Mouse (Mus musculus) hindbrain, embryonic 11.5 days (tissue): ENCODE results near the gene Grin2b. TPM values are rescaled to one million over a fixed set of nuclear protein-coding genes. Genes with fewer than 3 reads are reported as not detected.
A peak's percentile ranks its signal among the peaks of the same experiment; 100 is the strongest.

Experiments used
- ATAC-seq: fragments of 200-750 bp; cut with Nextera tagmentation; 2 replicates; pipeline ENCODE4 v1.8.0; 2017; ENCODE audit warnings: mild to moderate bottlenecking, moderate TSS enrichment, moderate library complexity; ENCODE audit not compliant: low FRiP score
- DNase-seq: peaks from one replicate; pipeline ENCODE4 v3.0.0-alpha.2; 2015; ENCODE audit warnings: low spot score
- H3K27ac ChIP-seq: fragments of 300-500 bp; sonication (generic); 2 replicates; pipeline ENCODE4 v1.5.1; 2014; ENCODE audit warnings: mild to moderate bottlenecking, low read depth, low read length
- H3K27me3 ChIP-seq: fragments of 300-500 bp; sonication (generic); 2 replicates; pipeline ENCODE4 v1.6.1; 2014; ENCODE audit warnings: mild to moderate bottlenecking, low read length, moderate library complexity, mixed read lengths; ENCODE audit not compliant: control insufficient read depth, insufficient read depth
- H3K36me3 ChIP-seq: fragments of 300-500 bp; sonication (generic); 2 replicates; pipeline ENCODE4 v1.6.1; 2014; ENCODE audit warnings: mild to moderate bottlenecking, low read length, moderate library complexity, mixed read lengths; ENCODE audit not compliant: control insufficient read depth, insufficient read depth
- H3K4me1 ChIP-seq: fragments of 300-500 bp; sonication (generic); replicated peaks from 2 replicates; pipeline ENCODE4 v1.6.1; 2014; ENCODE audit warnings: low read length, mixed read lengths; ENCODE audit not compliant: control insufficient read depth, insufficient read depth
- H3K4me2 ChIP-seq: fragments of 300-500 bp; sonication (generic); replicated peaks from 2 replicates; pipeline ENCODE4 v1.6.1; 2014; ENCODE audit warnings: mild to moderate bottlenecking, low read depth, low read length
- H3K4me3 ChIP-seq: fragments of 300-500 bp; sonication (generic); 2 replicates; pipeline ENCODE4 v1.5.1; 2014; ENCODE audit warnings: low read depth, low read length
- H3K9ac ChIP-seq: fragments of 300-500 bp; sonication (generic); 2 replicates; pipeline ENCODE4 v1.6.1; 2014; ENCODE audit warnings: low read depth, low read length
- H3K9me3 ChIP-seq: fragments of 300-500 bp; sonication (generic); 2 replicates; pipeline ENCODE4 v1.6.1; 2016; ENCODE audit warnings: low read length; ENCODE audit not compliant: control insufficient read depth
- WGBS: fragments of 180-500 bp; shearing (Covaris S2); extraction: QIAGEN DNeasy Blood & Tissue Kit; methylation state at CpG from one replicate; pipeline ENCODE4 v1.1.7; 2014; 5-methylcytosine and 5-hydroxymethylcytosine counted together
- polyA plus RNA-seq: library from polyadenylated mRNA; unstranded; fragments of >200 nt; fragmentation: Nextera tagmentation; extraction: Ambion mirVana; gene quantifications from 2 replicates; pipeline ENCODE4 v1.2.1, GENCODE M21; 2014

Grin2b gene
- polyA plus RNA-seq, 1 experiment from 2014 or later, result 2.0 TPM

GRCm38 (mm10) chr6:135961766-135962165 is 211.5 kb downstream of the Grin2b start:
- Histone ChIP-seq H3K27me3 (no peaks in the 10 kb centered on the region), H3K4me1 (no peaks in the 10 kb centered on the region), H3K9ac (no peak overlapping the region), H3K27ac (no peak overlapping the region), H3K4me2 (no peak overlapping the region), H3K9me3 (no peaks in the 10 kb centered on the region), H3K36me3 (no peaks in the 10 kb centered on the region), H3K4me3 (no peak overlapping the region)
- ATAC-seq, result no peak
- WGBS, result 28% methylated on average over 9 of the region's 9 CpGs
- peak; percentile 14 for DNase-seq

- H3K36me3 ChIP-seq, result no peaks in the 10 kb centered on the region
- no peaks in the 10 kb centered on the region for H3K9me3 ChIP-seq
- DNase-seq, result no peak
- WGBS, result 91% methylated on average over 10 of the region's 10 CpGs
- H3K27ac ChIP-seq, result no peak overlapping the region
- H3K27me3 ChIP-seq, result no peaks in the 10 kb centered on the region
- no peak overlapping the region for H3K4me3 ChIP-seq
- ATAC-seq, result no peak
- no peak overlapping the region for H3K4me2 ChIP-seq
- no peak overlapping the region for H3K9ac ChIP-seq
- no peaks in the 10 kb centered on the region for H3K4me1 ChIP-seq
These were observed 213.7 kb downstream of the Grin2b start for GRCm38 (mm10) chr6:135959629-135960028.

GRCm38 (mm10) chr6:135951666-135952065 is 221.6 kb downstream of the Grin2b start:
- Histone ChIP-seq H3K36me3 (no peaks in the 10 kb centered on the region), H3K4me1 (no peaks in the 10 kb centered on the region), H3K9ac (no peak overlapping the region), H3K4me3 (no peak overlapping the region), H3K27me3 (no peaks in the 10 kb centered on the region), H3K4me2 (no peak overlapping the region), H3K9me3 (no peaks in the 10 kb centered on the region), H3K27ac (no peak overlapping the region)
- DNase-seq (no peak), ATAC-seq (no peak)
- WGBS, result 85% methylated on average over 5 of the region's 5 CpGs

- no peak overlapping the region for H3K9ac ChIP-seq
- H3K9me3 ChIP-seq, result no peaks in the 10 kb centered on the region
- H3K4me2 ChIP-seq, result no peak overlapping the region
- H3K4me1 ChIP-seq, result no peaks in the 10 kb centered on the region
- DNase-seq, result no peak
- no peak overlapping the region for H3K27ac ChIP-seq
- H3K4me3 ChIP-seq, result no peak overlapping the region
- no peak for ATAC-seq
- 90% methylated on average over 5 of the region's 5 CpGs for WGBS
- H3K27me3 ChIP-seq, result no peaks in the 10 kb centered on the region
- H3K36me3 ChIP-seq, result no peaks in the 10 kb centered on the region
These were observed 227.8 kb downstream of the Grin2b start for GRCm38 (mm10) chr6:135945511-135945910.

- ATAC-seq, result no peak
- H3K27me3 ChIP-seq, result no peaks in the 10 kb centered on the region
- DNase-seq, result no peak
- H3K4me1 ChIP-seq, result no peaks in the 10 kb centered on the region
- WGBS, result 89% methylated on average over 5 of the region's 5 CpGs
- no peak overlapping the region for H3K9ac ChIP-seq
- H3K9me3 ChIP-seq, result no peaks in the 10 kb centered on the region
- no peak overlapping the region for H3K4me2 ChIP-seq
- no peak overlapping the region for H3K27ac ChIP-seq
- no peak overlapping the region for H3K4me3 ChIP-seq
- no peaks in the 10 kb centered on the region for H3K36me3 ChIP-seq
These were observed 229.0 kb downstream of the Grin2b start for GRCm38 (mm10) chr6:135944358-135944757.

GRCm38 (mm10) chr6:135943121-135943617 is 230.1 kb downstream of the Grin2b start:
- 77% methylated on average over 6 of the region's 6 CpGs for WGBS
- H3K4me1 ChIP-seq, result no peaks in the 10 kb centered on the region
- no peaks in the 10 kb centered on the region for H3K9me3 ChIP-seq
- ATAC-seq (no peak), DNase-seq (no peak)
- H3K27ac ChIP-seq, result no peak overlapping the region
- no peak overlapping the region for H3K4me3 ChIP-seq
- H3K36me3 ChIP-seq, result no peaks in the 10 kb centered on the region
- no peak overlapping the region for H3K4me2 ChIP-seq
- no peaks in the 10 kb centered on the region for H3K27me3 ChIP-seq
- no peak overlapping the region for H3K9ac ChIP-seq

GRCm38 (mm10) chr6:135932924-135933323 is 240.4 kb downstream of the Grin2b start:
- no peak for ATAC-seq
- WGBS, result 76% methylated on average over 3 of the region's 3 CpGs
- H3K4me3 ChIP-seq, result no peak overlapping the region
- no peak for DNase-seq
- H3K9ac ChIP-seq, result no peak overlapping the region
- no peak overlapping the region for H3K27ac ChIP-seq
- H3K27me3 ChIP-seq, result no peaks in the 10 kb centered on the region
- H3K36me3 ChIP-seq, result no peaks in the 10 kb centered on the region
- H3K4me2 ChIP-seq, result no peak overlapping the region
- no peaks in the 10 kb centered on the region for H3K9me3 ChIP-seq
- no peaks in the 10 kb centered on the region for H3K4me1 ChIP-seq

- H3K4me2 ChIP-seq, result no peak overlapping the region
- ATAC-seq, result no peak
- no peaks in the 10 kb centered on the region for H3K4me1 ChIP-seq
- WGBS, result 74% methylated on average over 6 of the region's 6 CpGs
- H3K27me3 ChIP-seq, result no peaks in the 10 kb centered on the region
- no peak overlapping the region for H3K9ac ChIP-seq
- H3K36me3 ChIP-seq, result no peaks in the 10 kb centered on the region
- no peak overlapping the region for H3K27ac ChIP-seq
- no peak overlapping the region for H3K4me3 ChIP-seq
- H3K9me3 ChIP-seq, result no peaks in the 10 kb centered on the region
- no peak for DNase-seq
These were observed 240.9 kb downstream of the Grin2b start for GRCm38 (mm10) chr6:135932400-135932920.

- Histone ChIP-seq H3K4me3 (no peak overlapping the region), H3K4me2 (no peak overlapping the region)
- ATAC-seq, result no peak
These were observed 255.6 kb downstream of the Grin2b start for GRCm38 (mm10) chr6:135917676-135918075.

More at GRCm38 (mm10) chr6:135917676-135918075, 255.6 kb downstream of the Grin2b start:
- no peaks in the 10 kb centered on the region for H3K9me3 ChIP-seq
- no peak for DNase-seq
- no peak overlapping the region for H3K27ac ChIP-seq
- H3K36me3 ChIP-seq, result no peaks in the 10 kb centered on the region
- H3K4me1 ChIP-seq, result no peaks in the 10 kb centered on the region
- H3K9ac ChIP-seq, result no peak overlapping the region
- no peaks in the 10 kb centered on the region for H3K27me3 ChIP-seq
